Mouse (Mus musculus) right cerebral cortex, adult 18-20 months (tissue): ENCODE measurements around the gene Vmn1r124.
"Not testable (repeated sequence)": the region's sequence is repeated elsewhere in the genome, so short reads cannot be mapped to it uniquely, and the experiment has no call there.

Experiments used
- DNase-seq: peaks from one replicate; pipeline ENCODE4 v3.0.0; 2022; ENCODE audit warnings: mixed read lengths

The Vmn1r124 gene

DNA sequence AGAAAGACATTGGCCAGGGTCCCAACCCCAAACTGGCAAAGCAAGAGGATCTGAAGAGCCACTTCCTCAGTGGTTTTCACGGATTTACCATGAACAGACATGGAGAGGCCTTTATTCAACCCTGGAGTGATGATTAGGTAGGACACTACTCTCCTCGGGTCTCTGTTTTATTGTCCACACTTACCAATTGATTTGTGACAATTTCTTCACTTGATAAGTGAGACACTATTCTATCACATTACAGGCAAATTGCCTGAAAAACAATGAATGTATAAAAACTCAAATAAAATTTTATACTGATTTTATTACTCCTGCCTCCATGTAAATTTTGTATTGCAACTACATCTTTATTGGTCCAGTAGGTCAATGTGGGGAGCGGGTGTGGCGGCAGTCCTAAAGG lies at the start of gene Vmn1r124:
TSS of gene Vmn1r124 (minus strand) at position 101 of the 400 bp plus-strand sequence.
- not testable (repeated sequence) for DNase-seq

GRCm38 (mm10) chr7:21301367-21301766 lies 41.0 kb upstream of the Vmn1r124 start, which contains the start of gene Vmn1r126:
Gene Vmn1r126 (minus strand): TSS chr7:21301467.
- not testable (repeated sequence) for DNase-seq

DNA sequence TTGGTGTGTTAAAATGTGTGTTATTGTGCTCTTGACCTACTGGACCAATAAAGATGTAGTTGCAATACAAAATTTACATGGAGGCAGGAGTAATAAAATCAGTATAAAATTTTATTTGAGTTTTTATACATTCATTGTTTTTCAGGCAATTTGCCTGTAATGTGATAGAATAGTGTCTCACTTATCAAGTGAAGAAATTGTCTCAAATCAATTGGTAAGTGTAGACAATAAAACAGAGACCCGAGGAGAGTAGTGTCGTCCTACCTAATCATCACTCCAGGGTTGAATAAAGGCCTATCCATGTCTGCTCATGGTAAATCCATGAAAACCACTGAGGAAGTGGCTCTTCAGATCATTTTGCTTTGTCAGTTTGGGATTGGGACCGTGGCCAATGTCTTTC lies 11.5 kb upstream of the Vmn1r124 start, which contains the start of gene Vmn1r125:
TSS of gene Vmn1r125 (plus strand) at position 301 of the 400 bp plus-strand sequence.
- not testable (repeated sequence) for DNase-seq
